Mouse (Mus musculus): ENCODE data around the gene Ldb2.

- TF ChIP-seq POLR2A (IDR thresholded peaks at IDR 0.05; ENCODE audit: insufficient read depth, low read depth, low read length) = no peak
- TF ChIP-seq EP300 (IDR thresholded peaks at IDR 0.05; ENCODE audit: insufficient read depth, low read depth, low read length) = no peak
- TF ChIP-seq CTCF (IDR thresholded peaks at IDR 0.05) = no peak
These were observed 153.3 kb downstream of the Ldb2 start for GRCm38 (mm10) chr5:44645952-44646841.
